Mouse (Mus musculus) layer of hippocampus, postnatal 10 days (tissue): ENCODE data around the gene Tas1r1. TPM values are rescaled to one million over a fixed set of nuclear protein-coding genes. Genes with fewer than 3 reads are reported as not detected.

Experiments used
- DNase-seq, 2 experiments: peaks; one replicate each; pipeline ENCODE4 v3.0.0; 2021; ENCODE audit warnings: low spot score in 2 of 2
- long read RNA-seq: library from polyadenylated mRNA; stranded (forward); transcript quantifications from one replicate; pipeline ENCODE4 v2.0.0, GENCODE M21; 2023
- total RNA-seq, 2 experiments: library from RNA; stranded (reverse); gene quantifications; 2 replicates each; pipeline ENCODE4 v1.2.3; 2021

Gene Tas1r1
- under 1 TPM; 0.37 to 0.45 TPM for total RNA-seq
- long read RNA-seq, partial matches to known transcripts: 1 of 1 reads
- long read RNA-seq, other reads (novel, unspliced or antisense): 0 of 1 reads

GRCm38 (mm10) chr4:152038225-152038984 lies at the start of gene Tas1r1:
Tas1r1 (minus strand) TSS chr4:152038568.
- DNase-seq: no peak

- DNase-seq: peak in 1 of 2 experiments; percentile 55
Measured at GRCm38 (mm10) chr4:152088133-152088532, 49.8 kb upstream of the Tas1r1 start.

- peak in 1 of 2 experiments; percentile 39 for DNase-seq
Measured at GRCm38 (mm10) chr4:152087211-152088081, 49.1 kb upstream of the Tas1r1 start.

- DNase-seq: peak; percentile 59 to 74
Measured at GRCm38 (mm10) chr4:152086505-152087210, 48.3 kb upstream of the Tas1r1 start.

- DNase-seq: no peak
Measured at GRCm38 (mm10) chr4:152084616-152085015, 46.2 kb upstream of the Tas1r1 start.

- peak in 1 of 2 experiments; percentile 20 for DNase-seq
Measured at GRCm38 (mm10) chr4:152083611-152084220, 45.3 kb upstream of the Tas1r1 start.

GRCm38 (mm10) chr4:152079931-152080330 lies 41.6 kb upstream of the Tas1r1 start:
- no peak for DNase-seq

GRCm38 (mm10) chr4:152079261-152079660 lies 40.9 kb upstream of the Tas1r1 start:
- no peak for DNase-seq

GRCm38 (mm10) chr4:152078105-152078530 lies 39.8 kb upstream of the Tas1r1 start:
- DNase-seq: no peak

GRCm38 (mm10) chr4:152077191-152077590 lies 38.8 kb upstream of the Tas1r1 start:
- no peak for DNase-seq

- DNase-seq: no peak
Measured at GRCm38 (mm10) chr4:152074548-152074947, 36.2 kb upstream of the Tas1r1 start.

- DNase-seq: no peak
Measured at GRCm38 (mm10) chr4:152073715-152074114, 35.3 kb upstream of the Tas1r1 start.

- DNase-seq: no peak
Measured at GRCm38 (mm10) chr4:152072655-152073054, 34.3 kb upstream of the Tas1r1 start.

GRCm38 (mm10) chr4:152072121-152072601 lies 33.8 kb upstream of the Tas1r1 start, which contains the start of gene Plekhg5:
Plekhg5 (plus strand) TSS chr4:152072498.
- peak in 1 of 2 experiments; percentile 63 for DNase-seq

GRCm38 (mm10) chr4:152070494-152071396 lies 32.4 kb upstream of the Tas1r1 start:
- no peak for DNase-seq

- no peak for DNase-seq
Measured at GRCm38 (mm10) chr4:152069245-152069644, 30.9 kb upstream of the Tas1r1 start.

GRCm38 (mm10) chr4:152068166-152068724 lies 29.9 kb upstream of the Tas1r1 start:
- DNase-seq: no peak

GRCm38 (mm10) chr4:152067280-152067679 lies 28.9 kb upstream of the Tas1r1 start:
- no peak for DNase-seq
